Mouse (Mus musculus) megakaryocyte, embryonic 14.5 days (primary cell): ENCODE measurements at regions not wholly inside any gene's neighbourhood (a gene's known extent, or its start where the extent isn't known, plus 50 kb on each side); places are given as distances from the start of the nearest gene placed in this dataset.

Experiments
- FLI1 ChIP-seq: IDR thresholded peaks from 2 replicates; pipeline ENCODE4 v1.6.1; 2012; ENCODE audit warnings: low read length, inconsistent platforms, mixed read lengths
- GATA1 ChIP-seq: IDR thresholded peaks from 3 replicates; pipeline ENCODE4 v1.6.1; 2012; ENCODE audit warnings: mixed read lengths, low read length, inconsistent platforms, borderline replicate concordance

- TF ChIP-seq GATA1 (no peak), FLI1 (no peak)
Measured at GRCm38 (mm10) chr15:25047875-25048274, 365.7 kb downstream of the Basp1 start.
